Mouse (Mus musculus) CH12.LX (cell line): ENCODE measurements at regions not wholly inside any gene's neighbourhood (a gene's known extent, or its start where the extent isn't known, plus 50 kb on each side); places are given as distances from the start of the nearest gene placed in this dataset.

Source experiments
- DNase-seq: peaks from one replicate; pipeline ENCODE4 v3.0.0-alpha.2; 2013; ENCODE audit errors: extremely low read depth
- H3K27ac ChIP-seq: 2 replicates; pipeline ENCODE4 v1.5.1; 2012; ENCODE audit warnings: low read depth, mild to moderate bottlenecking, control low read depth, moderate library complexity; ENCODE audit not compliant: insufficient read depth
- H3K27me3 ChIP-seq: replicated peaks from 2 replicates; pipeline ENCODE3; 2012; ENCODE audit warnings: inconsistent platforms
- H3K36me3 ChIP-seq, 2 experiments: replicated peaks in 1 of 2; 2 replicates each; pipeline versions ENCODE3 to v1.6.1; 2012; ENCODE audit warnings: inconsistent platforms in 1 of 2, low read length in 1 of 2, mild to moderate bottlenecking in 1 of 2, mixed read lengths in 1 of 2, moderate library complexity in 1 of 2; ENCODE audit not compliant: control insufficient read depth in 1 of 2, insufficient read depth in 1 of 2
- H3K4me1 ChIP-seq, 2 experiments: 2 replicates each; pipeline ENCODE4 v1.6.1; 2012; ENCODE audit warnings: inconsistent platforms in 1 of 2, moderate library complexity in 1 of 2; ENCODE audit not compliant: insufficient read depth in 2 of 2, control insufficient read depth in 1 of 2
- H3K4me2 ChIP-seq: 2 replicates; pipeline ENCODE4 v1.6.1; 2012; ENCODE audit warnings: low read depth, mild to moderate bottlenecking, control low read depth; ENCODE audit not compliant: poor library complexity, insufficient read depth, severe bottlenecking
- H3K4me3 ChIP-seq, 3 experiments: fragments of 150-350 bp in 1 of 3; sonication (generic) in 1 of 3; replicated peaks in 1 of 3; 2 replicates each; pipeline versions ENCODE3 to v1.5.1; 2011 to 2012; ENCODE audit warnings: low read depth in 2 of 3, low read length in 2 of 3, mild to moderate bottlenecking in 2 of 3, moderate library complexity in 2 of 3, control low read depth in 1 of 3, improper control_type of control experiment in 1 of 3, inconsistent platforms in 1 of 3, mixed read lengths in 1 of 3; ENCODE audit not compliant: poor library complexity in 1 of 3
- H3K79me2 ChIP-seq: replicated peaks from 2 replicates; pipeline ENCODE4 v1.6.1; 2012; ENCODE audit warnings: mild to moderate bottlenecking, moderate library complexity; ENCODE audit not compliant: control insufficient read depth, poor library complexity, insufficient read depth, severe bottlenecking; ENCODE audit errors: extremely low read depth
- H3K9ac ChIP-seq: 2 replicates; pipeline ENCODE4 v1.6.1; 2012; ENCODE audit warnings: low read depth, mild to moderate bottlenecking, control low read depth, moderate library complexity; ENCODE audit not compliant: insufficient read depth
- H3K9me3 ChIP-seq: replicated peaks from 2 replicates; pipeline ENCODE3; 2012; ENCODE audit warnings: low read length, inconsistent platforms, mixed read lengths
- BHLHE40 ChIP-seq: IDR thresholded peaks from 2 replicates; pipeline ENCODE4 v1.6.1; 2011; ENCODE audit warnings: mild to moderate bottlenecking, low read depth, low read length, improper control_type of control experiment
- CHD2 ChIP-seq: IDR thresholded peaks from 2 replicates; pipeline ENCODE4 v1.6.1; 2011; ENCODE audit warnings: low read length, improper control_type of control experiment
- CTCF ChIP-seq, 2 experiments: IDR thresholded peaks in 1 of 2; conservative IDR thresholded peaks in 1 of 2; 2 replicates each; pipeline ENCODE4 v1.5.1; 2011 to 2012; ENCODE audit warnings: low read depth in 2 of 2, low read length in 2 of 2, improper control_type of control experiment in 1 of 2, inconsistent platforms in 1 of 2, mild to moderate bottlenecking in 1 of 2, moderate library complexity in 1 of 2
- E2F4 ChIP-seq: IDR thresholded peaks from 2 replicates; pipeline ENCODE4 v1.6.1; 2011; ENCODE audit warnings: low read depth, low read length, improper control_type of control experiment; ENCODE audit not compliant: insufficient replicate concordance
- IRF4 ChIP-seq: IDR thresholded peaks from 2 replicates; pipeline ENCODE4 v1.6.1; 2014; ENCODE audit warnings: low read depth, mild to moderate bottlenecking, inconsistent platforms, low read length, improper control_type of control experiment
- KAT2A ChIP-seq: IDR thresholded peaks from 2 replicates; pipeline ENCODE4 v1.6.1; 2012; ENCODE audit warnings: low read length, improper control_type of control experiment, inconsistent platforms; ENCODE audit not compliant: insufficient replicate concordance
- MAX ChIP-seq: IDR thresholded peaks from 2 replicates; pipeline ENCODE4 v1.6.1; 2011; ENCODE audit warnings: low read length, improper control_type of control experiment
- NRF1 ChIP-seq: IDR thresholded peaks from 2 replicates; pipeline ENCODE4 v1.6.1; 2014; ENCODE audit warnings: low read depth, mild to moderate bottlenecking, inconsistent platforms, low read length, improper control_type of control experiment, moderate library complexity
- POLR2A ChIP-seq: IDR thresholded peaks from 2 replicates; pipeline ENCODE4 v1.6.1; 2011; ENCODE audit warnings: low read depth, mild to moderate bottlenecking, improper control_type of control experiment, low read length
- RAD21 ChIP-seq: IDR thresholded peaks from 2 replicates; pipeline ENCODE4 v1.6.1; 2011; ENCODE audit warnings: low read depth, mild to moderate bottlenecking, low read length, improper control_type of control experiment, moderate library complexity
- RCOR1 ChIP-seq: conservative IDR thresholded peaks from 2 replicates; pipeline ENCODE4 v1.6.1; 2012; ENCODE audit warnings: low read depth, mild to moderate bottlenecking, inconsistent platforms, low read length, improper control_type of control experiment
- SMC3 ChIP-seq: IDR thresholded peaks from 2 replicates; pipeline ENCODE4 v1.6.1; 2011; ENCODE audit warnings: low read depth, low read length, improper control_type of control experiment
- TCF12 ChIP-seq: IDR thresholded peaks from 2 replicates; pipeline ENCODE4 v1.6.1; 2014; ENCODE audit warnings: low read depth, mild to moderate bottlenecking, inconsistent platforms, low read length, improper control_type of control experiment
- ZC3H11A ChIP-seq: IDR thresholded peaks from 2 replicates; pipeline ENCODE4 v1.6.1; 2012; ENCODE audit warnings: low read depth, mild to moderate bottlenecking, inconsistent platforms, low read length, improper control_type of control experiment
- dilution Hi-C: fragments of 300-500 bp; cut with MboI; formaldehyde crosslinking; loops from 2 replicates; pipeline ENCODE4 v1.14.3; 2020; ENCODE audit warnings: low sequenced_read_pairs; ENCODE audit not compliant: extremely low pct_unique_long_range_greater_than_20kb, extremely low pct_ligation_motif_present
- in situ Hi-C: fragments of 300-500 bp; cut with MboI; formaldehyde crosslinking; loops from 3 replicates; pipeline ENCODE4 v1.14.3; 2019; ENCODE audit warnings: low sequenced_read_pairs, low pct_ligation_motif_present, low pct_unique_long_range_greater_than_20kb, mixed read lengths

DNA sequence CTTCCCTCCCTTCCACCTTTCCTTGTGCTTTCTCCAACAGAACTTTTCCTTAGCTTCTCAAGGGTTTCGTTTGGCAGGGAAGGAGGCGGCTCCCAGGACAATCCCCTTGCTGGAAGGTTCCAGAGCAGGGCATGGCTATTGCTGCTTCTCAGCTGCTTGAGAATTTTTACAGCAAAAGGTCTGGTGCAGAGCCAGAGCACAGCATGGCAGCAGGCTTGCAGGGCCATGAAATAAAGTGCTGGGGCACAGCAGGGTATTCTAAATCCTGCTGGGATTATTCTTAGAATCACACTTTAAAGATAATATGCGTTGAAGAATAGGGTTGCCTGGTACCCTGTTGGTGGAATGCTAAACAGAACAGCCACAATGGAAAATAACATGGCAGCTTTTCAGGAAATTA lies 648.5 kb downstream of the Bcl11a start:
- TF ChIP-seq CHD2 (no peak), BHLHE40 (no peak)
- no peak overlapping the region for H3K4me3 ChIP-seq
- no peaks in the 10 kb centered on the region for H3K27me3 ChIP-seq
- dilution Hi-C loops (no loop called here), in situ Hi-C loops (no loop called here)
- no peak for DNase-seq
- no peak overlapping the region for H3K4me2 ChIP-seq
- no peaks in the 10 kb centered on the region for H3K36me3 ChIP-seq
- H3K9ac ChIP-seq = no peak overlapping the region
- H3K79me2 ChIP-seq = no peaks in the 10 kb centered on the region
- H3K27ac ChIP-seq = no peak overlapping the region
- H3K9me3 ChIP-seq = no peaks in the 10 kb centered on the region
- no peaks in the 10 kb centered on the region for H3K4me1 ChIP-seq

DNA sequence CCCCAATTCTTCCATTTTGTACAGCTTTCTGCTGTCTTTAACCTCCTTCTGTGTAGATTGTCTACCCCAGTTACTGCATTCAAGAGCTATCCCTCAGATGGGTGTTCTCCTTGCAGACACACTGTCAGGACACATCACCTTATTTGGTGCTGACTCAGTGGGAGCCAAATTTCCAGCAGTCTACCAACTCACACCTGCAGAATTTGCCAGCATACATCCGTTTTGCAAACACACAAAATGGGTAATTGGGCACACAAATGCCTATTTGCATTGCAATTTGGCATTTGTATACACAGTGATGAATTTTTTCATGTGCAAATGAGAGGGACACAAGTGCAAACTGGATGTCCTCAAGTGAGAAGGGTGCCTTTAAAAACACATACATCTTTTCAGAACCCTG lies 649.5 kb downstream of the Bcl11a start:
- H3K4me1 ChIP-seq = no peaks in the 10 kb centered on the region
- H3K27ac ChIP-seq = no peak overlapping the region
- no peak overlapping the region for H3K9ac ChIP-seq
- no peaks in the 10 kb centered on the region for H3K27me3 ChIP-seq
- no peaks in the 10 kb centered on the region for H3K79me2 ChIP-seq
- TF ChIP-seq RCOR1 (no peak), NRF1 (no peak), POLR2A (no peak), MAX (no peak), RAD21 (no peak), TCF12 (no peak), IRF4 (no peak), BHLHE40 (no peak), ZC3H11A (no peak), E2F4 (no peak), CTCF (conservative IDR thresholded peaks at IDR 0.05 in 1 of 2, IDR thresholded peaks at IDR 0.05 in 1 of 2; ENCODE audit: low read depth in 2 of 2, low read length in 2 of 2) (no peak), KAT2A (no peak), SMC3 (no peak)
- no peaks in the 10 kb centered on the region for H3K9me3 ChIP-seq
- in situ Hi-C loops (no loop called here), dilution Hi-C loops (no loop called here)
- no peak overlapping the region for H3K4me3 ChIP-seq
- no peak for DNase-seq
- H3K36me3 ChIP-seq = no peaks in the 10 kb centered on the region
- no peak overlapping the region for H3K4me2 ChIP-seq

- H3K27ac ChIP-seq = no peak overlapping the region
- no peaks in the 10 kb centered on the region for H3K27me3 ChIP-seq
- H3K9ac ChIP-seq = no peak overlapping the region
- DNase-seq = no peak
- in situ Hi-C loops (no loop called here), dilution Hi-C loops (no loop called here)
- H3K4me1 ChIP-seq = no peaks in the 10 kb centered on the region
- no peaks in the 10 kb centered on the region for H3K9me3 ChIP-seq
- H3K36me3 ChIP-seq = no peaks in the 10 kb centered on the region
- no peak overlapping the region for H3K4me2 ChIP-seq
- TF ChIP-seq KAT2A = no peak
- TF ChIP-seq CHD2 = no peak
- TF ChIP-seq SMC3 = no peak
- H3K4me3 ChIP-seq = no peak overlapping the region
- no peaks in the 10 kb centered on the region for H3K79me2 ChIP-seq
These were observed 653.6 kb downstream of the Bcl11a start for GRCm38 (mm10) chr11:24731431-24731830.
